Mouse (Mus musculus): ENCODE measurements around the gene Col18a1.

DNA sequence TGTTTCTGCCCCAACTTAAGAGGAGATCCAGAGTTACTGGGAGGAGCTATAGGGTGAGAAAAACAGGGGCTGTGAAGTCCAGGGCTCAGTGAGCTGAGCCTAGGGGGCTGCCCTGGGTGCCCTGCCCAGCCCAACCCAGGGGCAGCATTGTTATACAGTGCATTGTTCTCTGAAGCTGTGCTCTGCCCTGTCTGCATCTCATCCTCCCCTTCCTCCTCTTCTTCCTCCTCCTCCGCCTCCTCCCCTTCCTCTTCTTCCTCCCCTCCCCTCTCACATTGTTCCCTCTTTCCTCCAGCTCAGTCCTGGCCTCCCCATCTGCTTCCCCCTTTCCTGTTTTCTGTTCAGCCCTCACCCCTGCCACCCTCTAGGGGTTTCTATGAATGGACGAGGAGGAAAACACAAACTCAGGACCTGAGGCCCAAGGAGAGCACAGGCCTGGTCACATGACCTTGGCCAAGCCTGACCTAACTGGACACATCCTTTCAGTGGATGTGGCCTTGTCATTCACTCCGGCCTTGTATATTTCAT, 16.5 kb upstream of the Col18a1 start:
- TF ChIP-seq POLR2A (IDR thresholded peaks at IDR 0.05; ENCODE audit: insufficient read length, low read depth) (no peak), USF1 (IDR thresholded peaks at IDR 0.05; ENCODE audit: low read depth) (peak; percentile 15)

Measured in myocyte (in vitro differentiated cells).